Mouse (Mus musculus): ENCODE measurements at regions not wholly inside any gene's neighbourhood (a gene's known extent, or its start where the extent isn't known, plus 50 kb on each side); places are given as distances from the start of the nearest gene placed in this dataset.

GRCm38 (mm10) chr3:104712711-104713110, 68.1 kb upstream of the Ppm1j start:
- DNase-seq (ENCODE audit: low read depth, low spot score), result no peak

- DNase-seq (ENCODE audit: low read depth, low spot score), result peak; percentile 87
Measured at GRCm38 (mm10) chr3:104713836-104714631, 66.8 kb upstream of the Ppm1j start.

GRCm38 (mm10) chr3:104714679-104715326, 66.1 kb upstream of the Ppm1j start:
- DNase-seq (ENCODE audit: low read depth, low spot score), result peak; percentile 95
